Mouse (Mus musculus) adrenal gland (tissue): ENCODE data around the gene Plek.

Experiments
- intact Hi-C: fragments of 180-260 bp; cut with DNase I; formaldehyde crosslinking; loops from one replicate; pipeline ENCODE4 v1.15.1; 2025

The Plek gene

GRCm38 (mm10) chr11:16950976-16951760 is 101.0 kb downstream of the Plek start, which contains the start of gene Fbxo48:
TSS of gene Fbxo48 (plus strand) at chr11:16951375.
- intact Hi-C loops: loop anchor here (10.0 kb wide), 1 partner anchor 224 kb away; no protein-coding TSS in a partner anchor

GRCm38 (mm10) chr11:16950226-16950975 is 101.8 kb downstream of the Plek start:
- intact Hi-C loops: loop anchor here (10.0 kb wide), 1 partner anchor 224 kb away; no protein-coding TSS in a partner anchor

- intact Hi-C loops: loop anchor here (2.0 kb wide), 1 partner anchor 424 kb away; no protein-coding TSS in a partner anchor
These were observed 103.4 kb downstream of the Plek start for GRCm38 (mm10) chr11:16948756-16949155.

- intact Hi-C loops: no loop called here
These were observed 109.2 kb downstream of the Plek start for GRCm38 (mm10) chr11:16943016-16943415.

GRCm38 (mm10) chr11:16941973-16942452 is 110.2 kb downstream of the Plek start:
- intact Hi-C loops: no loop called here

GRCm38 (mm10) chr11:16941103-16941793 is 110.9 kb downstream of the Plek start:
- intact Hi-C loops: no loop called here

GRCm38 (mm10) chr11:16935577-16936236 is 116.5 kb downstream of the Plek start:
- intact Hi-C loops: no loop called here

- intact Hi-C loops: no loop called here
These were observed 120.0 kb downstream of the Plek start for GRCm38 (mm10) chr11:16932159-16932558.
